Mouse (Mus musculus) limb, embryonic 14.5 days (tissue): ENCODE measurements at regions not wholly inside any gene's neighbourhood (a gene's known extent, or its start where the extent isn't known, plus 50 kb on each side); places are given as distances from the start of the nearest gene placed in this dataset.

ENCODE experiments used
- ATAC-seq: fragments of 200-750 bp; cut with Nextera tagmentation; 2 replicates; pipeline ENCODE4 v1.8.0; 2017; ENCODE audit warnings: low read depth, moderate number of reproducible peaks, moderate TSS enrichment; ENCODE audit not compliant: low FRiP score
- DNase-seq: peaks from one replicate; pipeline ENCODE4 v3.0.0-alpha.2; 2015; ENCODE audit warnings: low spot score
- H3K27ac ChIP-seq: fragments of 300-500 bp; sonication (generic); replicated peaks from 2 replicates; pipeline ENCODE4 v1.5.1; 2014; ENCODE audit warnings: low read depth, mild to moderate bottlenecking, low read length, moderate library complexity, mixed read lengths
- H3K27me3 ChIP-seq: fragments of 300-500 bp; sonication (generic); 2 replicates; pipeline ENCODE4 v1.6.1; 2014; ENCODE audit warnings: low read length, mixed read lengths; ENCODE audit not compliant: control insufficient read depth, insufficient read depth
- H3K36me3 ChIP-seq: fragments of 300-500 bp; sonication (generic); 2 replicates; pipeline ENCODE4 v1.6.1; 2014; ENCODE audit warnings: mild to moderate bottlenecking, low read length, moderate library complexity, mixed read lengths; ENCODE audit not compliant: control insufficient read depth, insufficient read depth
- H3K4me1 ChIP-seq: fragments of 300-500 bp; sonication (generic); 2 replicates; pipeline ENCODE4 v1.6.1; 2014; ENCODE audit warnings: antibody characterized with exemption, low read length, mixed read lengths; ENCODE audit not compliant: control insufficient read depth, insufficient read depth
- H3K4me2 ChIP-seq: fragments of 300-500 bp; sonication (generic); replicated peaks from 2 replicates; pipeline ENCODE4 v1.6.1; 2014; ENCODE audit warnings: low read depth, mild to moderate bottlenecking, low read length, moderate library complexity; ENCODE audit not compliant: severe bottlenecking
- H3K4me3 ChIP-seq: fragments of 300-500 bp; sonication (generic); replicated peaks from 2 replicates; pipeline ENCODE4 v1.5.1; 2014; ENCODE audit warnings: low read length
- H3K9ac ChIP-seq: fragments of 300-500 bp; sonication (generic); 2 replicates; pipeline ENCODE4 v1.6.1; 2014; ENCODE audit warnings: mild to moderate bottlenecking, low read depth, low read length, moderate library complexity; ENCODE audit not compliant: severe bottlenecking
- H3K9me3 ChIP-seq: fragments of 300-500 bp; sonication (generic); 2 replicates; pipeline ENCODE4 v1.6.1; 2016; ENCODE audit warnings: low read length; ENCODE audit not compliant: control insufficient read depth
- POLR2A ChIP-seq: fragments of 200-500 bp; IDR thresholded peaks from 2 replicates; pipeline ENCODE4 v1.8.0; 2012; ENCODE audit warnings: inconsistent platforms, mild to moderate bottlenecking, moderate library complexity, borderline replicate concordance; ENCODE audit not compliant: insufficient read depth, insufficient read length; ENCODE audit errors: extremely low read depth
- WGBS: fragments of 180-500 bp; shearing (Covaris S2); extraction: QIAGEN DNeasy Blood & Tissue Kit; methylation state at CpG from one replicate; pipeline ENCODE4 v1.1.7; 2014; 5-methylcytosine and 5-hydroxymethylcytosine counted together

DNA sequence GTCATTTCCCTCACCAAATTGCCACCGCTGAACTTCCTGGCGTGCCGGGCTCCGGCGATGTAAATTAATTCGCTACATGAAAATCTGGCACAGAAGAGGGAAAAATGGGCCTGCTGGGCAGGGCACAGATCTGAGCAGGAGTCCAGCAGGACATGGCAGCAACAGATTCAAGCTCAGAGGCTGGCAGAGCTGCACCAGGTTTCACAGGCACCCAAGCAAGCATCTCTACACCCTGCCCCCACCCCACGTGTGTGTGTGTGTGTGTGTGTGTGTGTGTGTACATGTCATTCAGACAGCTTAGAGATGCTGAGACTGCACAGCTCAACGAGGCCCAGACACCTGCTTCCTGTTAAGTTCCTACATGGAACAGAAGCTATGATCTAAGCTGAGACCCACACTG, 68.3 kb upstream of the Trp53i11 start:
- H3K36me3 ChIP-seq: no peaks in the 10 kb centered on the region
- no peaks in the 10 kb centered on the region for H3K9me3 ChIP-seq
- H3K27me3 ChIP-seq: no peaks in the 10 kb centered on the region
- ATAC-seq: no peak
- WGBS: 67% methylated on average over 8 of the region's 8 CpGs
- no peak for TF ChIP-seq POLR2A
- H3K4me3 ChIP-seq: no peak overlapping the region
- H3K27ac ChIP-seq: no peak overlapping the region
- no peak for DNase-seq
- no peak overlapping the region for H3K9ac ChIP-seq
- no peak overlapping the region for H3K4me2 ChIP-seq
- peaks cover 4% of the 10 kb centered on the region; the same call in 1 of the 2 replicates for H3K4me1 ChIP-seq

DNA sequence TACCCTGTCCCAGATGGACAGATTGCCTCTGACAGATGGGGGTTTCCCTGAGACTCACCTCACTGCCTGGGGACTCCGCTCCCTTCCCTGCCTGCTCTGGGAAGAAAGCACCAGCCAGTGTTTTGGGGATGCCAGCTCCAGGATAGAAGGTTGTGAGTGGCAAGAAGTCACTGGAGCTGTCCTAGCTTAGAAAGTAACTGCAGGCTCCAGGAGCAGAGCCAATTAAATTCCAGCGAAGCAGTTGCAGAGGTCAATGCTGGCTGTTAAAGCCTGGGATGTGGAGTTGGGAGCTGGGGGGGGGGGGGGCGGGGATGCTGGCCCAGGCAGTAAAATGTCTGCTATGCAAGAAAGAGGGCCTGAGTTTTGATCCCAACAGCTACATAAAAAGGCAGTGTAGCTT, 69.3 kb upstream of the Prdm11 start:
- no peaks in the 10 kb centered on the region for H3K27me3 ChIP-seq
- H3K9me3 ChIP-seq: no peaks in the 10 kb centered on the region
- no peak overlapping the region for H3K4me3 ChIP-seq
- no peak for TF ChIP-seq POLR2A
- DNase-seq (no peak), ATAC-seq (peak; percentile 37; the same call in 1 of the 2 replicates)
- 58% methylated on average over 2 of the region's 3 CpGs for WGBS
- H3K9ac ChIP-seq: no peak overlapping the region
- no peak overlapping the region for H3K27ac ChIP-seq
- peaks cover 4% of the 10 kb centered on the region; the same call in 1 of the 2 replicates for H3K4me1 ChIP-seq
- H3K4me2 ChIP-seq: no peak overlapping the region
- no peaks in the 10 kb centered on the region for H3K36me3 ChIP-seq

DNA sequence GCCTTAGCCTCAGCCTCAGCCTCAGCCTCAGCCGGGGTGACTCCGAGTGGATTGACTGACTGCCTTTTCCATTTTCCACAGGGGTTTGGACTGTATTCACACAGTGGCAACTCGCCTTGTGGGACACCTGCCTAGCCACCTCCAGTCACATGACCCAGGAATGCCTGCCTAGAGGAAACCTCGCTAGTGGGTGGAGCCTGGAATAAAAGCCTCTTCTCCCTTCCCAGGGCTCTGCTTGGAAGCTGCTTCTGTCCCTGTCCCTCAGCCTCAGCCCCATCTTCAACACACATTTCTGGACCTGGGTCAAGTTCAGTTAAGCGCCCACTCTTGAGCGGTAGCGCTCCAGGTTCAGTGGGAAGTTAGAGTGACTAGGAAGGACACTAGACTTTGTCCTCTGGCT, 68.0 kb upstream of the Prdm11 start:
- Histone ChIP-seq H3K27me3 (no peaks in the 10 kb centered on the region), H3K36me3 (no peaks in the 10 kb centered on the region), H3K4me2 (no peak overlapping the region), H3K4me3 (no peak overlapping the region), H3K9ac (no peak overlapping the region), H3K27ac (no peak overlapping the region), H3K4me1 (peaks cover 4% of the 10 kb centered on the region; the same call in 1 of the 2 replicates), H3K9me3 (no peaks in the 10 kb centered on the region)
- 71% methylated on average over 7 of the region's 7 CpGs for WGBS
- no peak for TF ChIP-seq POLR2A
- DNase-seq: no peak
- ATAC-seq: no peak

DNA sequence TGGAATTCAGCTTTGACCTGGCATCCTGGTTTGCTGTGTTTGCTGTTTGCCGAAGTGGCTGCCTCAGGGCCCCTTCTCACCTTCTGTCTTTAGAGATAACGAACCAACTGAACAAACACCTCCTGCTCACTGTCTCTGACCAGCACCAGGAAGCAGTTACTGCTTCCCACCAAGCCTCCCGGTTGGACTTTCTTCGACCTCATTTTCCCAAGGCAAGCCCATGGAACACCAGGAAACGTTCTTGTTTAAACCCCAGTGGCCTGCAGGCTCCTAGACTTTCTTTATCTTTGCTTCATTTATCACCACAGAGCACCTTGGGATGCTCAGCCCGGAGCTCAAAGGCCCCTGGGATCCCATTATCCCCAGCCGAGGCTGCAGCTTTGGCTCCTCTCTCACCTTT, 66.4 kb upstream of the Prdm11 start:
- Histone ChIP-seq H3K27me3 (no peaks in the 10 kb centered on the region), H3K36me3 (no peaks in the 10 kb centered on the region), H3K27ac (no peak overlapping the region), H3K9me3 (no peaks in the 10 kb centered on the region), H3K4me2 (no peak overlapping the region), H3K4me3 (no peak overlapping the region), H3K9ac (no peak overlapping the region), H3K4me1 (peaks cover 4% of the 10 kb centered on the region; the same call in 1 of the 2 replicates)
- 40% methylated on average over 7 of the region's 7 CpGs for WGBS
- DNase-seq: no peak
- ATAC-seq: no peak
- TF ChIP-seq POLR2A: no peak

DNA sequence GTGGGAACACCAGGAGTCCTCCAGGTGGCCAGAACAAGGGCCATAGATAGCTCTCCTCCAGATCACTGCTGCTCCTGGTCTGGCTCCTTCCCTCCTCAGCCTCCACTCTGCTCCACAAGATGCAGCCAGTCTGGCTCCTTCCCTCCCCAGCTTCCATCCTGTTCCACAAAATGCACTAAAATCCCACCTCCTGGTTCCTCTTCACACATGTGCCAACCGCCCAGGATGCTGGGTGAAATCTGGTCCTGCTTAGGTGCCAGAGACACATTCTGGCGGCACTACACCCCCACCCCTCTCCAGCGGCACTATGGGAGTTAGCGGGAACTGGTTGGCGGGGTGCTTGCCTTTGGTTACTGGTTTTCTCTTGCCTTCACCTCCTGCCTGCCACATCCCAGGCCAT, 64.9 kb upstream of the Prdm11 start:
- H3K4me1 ChIP-seq: peaks cover 4% of the 10 kb centered on the region; the same call in 1 of the 2 replicates
- H3K27ac ChIP-seq: no peak overlapping the region
- DNase-seq (no peak), ATAC-seq (no peak)
- H3K36me3 ChIP-seq: no peaks in the 10 kb centered on the region
- H3K9ac ChIP-seq: no peak overlapping the region
- H3K4me2 ChIP-seq: no peak overlapping the region
- no peaks in the 10 kb centered on the region for H3K27me3 ChIP-seq
- H3K9me3 ChIP-seq: no peaks in the 10 kb centered on the region
- no peak for TF ChIP-seq POLR2A
- H3K4me3 ChIP-seq: no peak overlapping the region
- WGBS: 85% methylated on average over 5 of the region's 5 CpGs

DNA sequence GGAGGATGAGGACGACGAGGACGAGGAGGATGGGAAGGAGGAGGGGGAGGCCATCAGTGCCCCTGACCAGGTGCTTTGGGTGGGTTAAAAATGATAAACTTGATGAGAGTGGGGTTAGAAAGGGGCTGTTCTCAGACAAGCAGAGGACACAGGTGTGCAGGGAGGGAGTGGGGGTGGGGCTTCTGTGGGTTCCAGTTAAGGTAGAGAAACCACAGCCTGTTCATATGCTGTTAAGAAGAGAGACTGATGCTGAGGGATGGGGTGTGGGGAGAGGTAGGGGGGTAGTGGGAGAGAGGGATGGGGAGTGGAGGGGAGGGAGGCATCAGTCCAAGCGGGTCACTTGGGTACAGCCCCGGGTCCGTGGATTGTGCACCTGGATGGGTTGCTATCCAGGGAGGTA, 60.6 kb upstream of the Prdm11 start:
- no peaks in the 10 kb centered on the region for H3K36me3 ChIP-seq
- TF ChIP-seq POLR2A: no peak
- 55% methylated on average over 6 of the region's 6 CpGs for WGBS
- H3K9me3 ChIP-seq: no peaks in the 10 kb centered on the region
- DNase-seq: no peak
- ATAC-seq: no peak
- no peak overlapping the region for H3K4me2 ChIP-seq
- no peaks in the 10 kb centered on the region for H3K27me3 ChIP-seq
- no peaks in the 10 kb centered on the region for H3K4me1 ChIP-seq
- no peak overlapping the region for H3K9ac ChIP-seq
- no peak overlapping the region for H3K27ac ChIP-seq
- H3K4me3 ChIP-seq: no peak overlapping the region
